Mouse (Mus musculus): Measurements from ENCODE around the gene Bglap. TPM values are rescaled to one million over a fixed set of nuclear protein-coding genes. Genes with fewer than 3 reads are reported as not detected.

Bglap gene
- polyA plus RNA-seq, 1 experiment, result not detected

GRCm38 (mm10) chr3:88339006-88339405 is 45.3 kb downstream of the Bglap start:
- TF ChIP-seq CTCF (IDR thresholded peaks at IDR 0.05; ENCODE audit: borderline replicate concordance, insufficient read depth, low read length) (no peak), POLR2A (IDR thresholded peaks at IDR 0.05; ENCODE audit: low read depth, low read length) (no peak)
- H3K27ac ChIP-seq (ENCODE audit: insufficient read depth, low read length), result no peak overlapping the region
- no peak overlapping the region for H3K4me3 ChIP-seq (ENCODE audit: insufficient read depth, low read length)
- H3K4me1 ChIP-seq (ENCODE audit: control insufficient read depth, insufficient read depth, low read length), result 0 out of 2 replicates have a peak, but pooled peaks cover 6% of the 10 kb centered on the region

GRCm38 (mm10) chr3:88338316-88338715 is 45.9 kb downstream of the Bglap start:
- TF ChIP-seq POLR2A (IDR thresholded peaks at IDR 0.05; ENCODE audit: low read depth, low read length) (no peak), CTCF (IDR thresholded peaks at IDR 0.05; ENCODE audit: borderline replicate concordance, insufficient read depth, low read length) (no peak)
- no peak overlapping the region for H3K4me3 ChIP-seq (ENCODE audit: insufficient read depth, low read length)
- H3K4me1 ChIP-seq (ENCODE audit: control insufficient read depth, insufficient read depth, low read length), result 0 out of 2 replicates have a peak, but pooled peaks cover 6% of the 10 kb centered on the region

DNA sequence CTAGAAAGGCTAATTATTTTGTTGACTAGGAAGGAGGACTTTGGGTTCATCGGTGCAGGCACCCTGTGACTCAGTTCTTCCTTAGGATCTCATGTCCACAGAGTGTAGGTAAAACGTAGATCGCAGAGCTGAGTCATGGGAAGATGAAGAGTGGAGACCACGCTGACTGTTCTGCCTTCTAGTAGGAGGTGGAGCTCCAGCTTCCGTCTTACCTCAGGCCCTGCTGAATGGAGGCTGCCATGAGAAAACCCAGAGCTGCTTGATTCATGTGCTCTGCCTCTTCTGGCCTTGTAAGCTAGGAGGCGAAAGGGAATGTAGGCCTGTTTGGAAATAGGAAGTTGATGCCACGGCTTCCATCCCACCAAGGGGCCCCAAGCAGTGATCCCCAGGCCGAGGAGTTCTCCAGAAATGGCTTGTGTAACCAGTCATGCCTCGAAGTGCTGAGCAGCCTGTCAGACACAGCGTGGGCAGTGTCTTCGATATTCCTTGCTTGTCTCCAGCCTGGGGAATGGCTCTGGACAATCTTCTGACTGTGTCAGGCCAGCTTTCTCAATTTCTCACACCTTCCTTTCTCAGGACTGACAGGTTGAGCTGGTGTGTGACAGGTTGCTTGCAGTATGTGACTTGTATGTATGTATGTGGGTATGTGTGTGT is 46.8 kb downstream of the Bglap start:
- 0 out of 2 replicates have a peak, but pooled peaks cover 6% of the 10 kb centered on the region for H3K4me1 ChIP-seq (ENCODE audit: control insufficient read depth, insufficient read depth, low read length)
- TF ChIP-seq CTCF (IDR thresholded peaks at IDR 0.05; ENCODE audit: borderline replicate concordance, insufficient read depth, low read length) (no peak), POLR2A (IDR thresholded peaks at IDR 0.05; ENCODE audit: low read depth, low read length) (no peak)
- H3K4me3 ChIP-seq (ENCODE audit: insufficient read depth, low read length), result peak overlapping the region; percentile 46
- H3K27ac ChIP-seq (ENCODE audit: insufficient read depth, low read length), result no peak overlapping the region

More at GRCm38 (mm10) chr3:88338316-88338715, 45.9 kb downstream of the Bglap start:
- no peak overlapping the region for H3K27ac ChIP-seq (ENCODE audit: insufficient read depth, low read length)

GRCm38 (mm10) chr3:88336058-88337013 is 47.9 kb downstream of the Bglap start, which contains the start of the genes Tmem79 and Smg5:
TSS of gene Tmem79 (minus strand) at chr3:88336148.
TSS of gene Smg5 (plus strand) at chr3:88336260.
- Histone ChIP-seq H3K27ac (ENCODE audit: insufficient read depth, low read length) (peak within 1 kb of the TSS; percentile 92), H3K4me1 (ENCODE audit: control insufficient read depth, insufficient read depth, low read length) (0 out of 2 replicates have a peak, but pooled peaks cover 6% of the 10 kb centered on the region), H3K4me3 (ENCODE audit: insufficient read depth, low read length) (peak within 1 kb of the TSS; percentile 95)
- TF ChIP-seq CTCF (IDR thresholded peaks at IDR 0.05; ENCODE audit: borderline replicate concordance, insufficient read depth, low read length) (no peak), POLR2A (IDR thresholded peaks at IDR 0.05; ENCODE audit: low read depth, low read length) (peak; percentile 94)

DNA sequence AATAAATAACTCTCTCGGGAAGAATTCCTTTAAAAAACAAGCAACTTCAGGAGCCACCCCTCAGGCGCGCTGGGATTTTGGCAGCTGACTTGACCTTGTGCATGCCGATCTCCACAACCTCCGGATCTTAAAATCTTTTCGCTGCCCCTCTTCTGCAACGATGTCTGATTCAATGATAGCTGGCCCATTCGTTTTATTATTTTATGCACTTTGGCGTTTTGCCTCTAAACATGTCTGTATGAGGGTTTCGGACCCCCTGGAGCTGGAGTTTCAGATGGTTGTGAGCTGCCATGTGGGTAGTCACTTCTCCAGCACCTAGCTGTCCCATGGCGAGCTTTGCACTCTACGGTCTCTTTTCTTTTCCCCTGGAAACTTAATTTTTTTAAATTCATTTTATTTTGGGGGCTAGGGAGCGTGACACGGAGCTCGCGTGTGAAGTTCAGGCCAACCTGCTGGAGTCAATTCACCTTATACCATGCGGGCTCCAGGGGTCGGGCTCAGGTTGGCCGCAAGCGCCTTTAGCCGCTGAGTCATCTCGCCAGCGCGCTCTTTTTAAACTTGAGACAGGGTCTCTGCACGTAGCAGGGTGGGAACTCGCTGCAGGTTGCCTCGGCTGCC is 48.7 kb downstream of the Bglap start:
- Histone ChIP-seq H3K27ac (ENCODE audit: insufficient read depth, low read length) (peak overlapping the region; percentile 92), H3K4me3 (ENCODE audit: insufficient read depth, low read length) (peak overlapping the region; percentile 95), H3K4me1 (ENCODE audit: control insufficient read depth, insufficient read depth, low read length) (0 out of 2 replicates have a peak, but pooled peaks cover 6% of the 10 kb centered on the region)
- TF ChIP-seq POLR2A (IDR thresholded peaks at IDR 0.05; ENCODE audit: low read depth, low read length) (no peak), CTCF (IDR thresholded peaks at IDR 0.05; ENCODE audit: borderline replicate concordance, insufficient read depth, low read length) (no peak)

- Histone ChIP-seq H3K27ac (ENCODE audit: insufficient read depth, low read length) (peak overlapping the region; percentile 92), H3K4me1 (ENCODE audit: control insufficient read depth, insufficient read depth, low read length) (0 out of 2 replicates have a peak, but pooled peaks cover 6% of the 10 kb centered on the region), H3K4me3 (ENCODE audit: insufficient read depth, low read length) (peak overlapping the region; percentile 95)
- TF ChIP-seq POLR2A (IDR thresholded peaks at IDR 0.05; ENCODE audit: low read depth, low read length) (no peak), CTCF (IDR thresholded peaks at IDR 0.05; ENCODE audit: borderline replicate concordance, insufficient read depth, low read length) (no peak)
Measured at GRCm38 (mm10) chr3:88334902-88335435, 49.3 kb downstream of the Bglap start.

GRCm38 (mm10) chr3:88334029-88334658 is 50.1 kb downstream of the Bglap start:
- H3K27ac ChIP-seq (ENCODE audit: insufficient read depth, low read length), result no peak overlapping the region
- no peak for TF ChIP-seq CTCF (IDR thresholded peaks at IDR 0.05; ENCODE audit: borderline replicate concordance, insufficient read depth, low read length)
- no peak for TF ChIP-seq POLR2A (IDR thresholded peaks at IDR 0.05; ENCODE audit: low read depth, low read length)
- H3K4me1 ChIP-seq (ENCODE audit: control insufficient read depth, insufficient read depth, low read length), result 0 out of 2 replicates have a peak, but pooled peaks cover 6% of the 10 kb centered on the region
- H3K4me3 ChIP-seq (ENCODE audit: insufficient read depth, low read length), result no peak overlapping the region

Other genes with a start within 250 kb of the Bglap start
- gene Mef2d, start 242.1 kb downstream of the Bglap start, polyA plus RNA-seq (2011; ENCODE audit: insufficient read length, low read depth, missing spikeins), result 49.1 and 57.0 TPM in 2 replicates
- not detected in 2 replicates for gene Rhbg, start 129.8 kb downstream of the Bglap start, polyA plus RNA-seq (2011; ENCODE audit: insufficient read length, low read depth, missing spikeins)
- not detected in 2 replicates for gene Gm38392, start 97.3 kb downstream of the Bglap start, polyA plus RNA-seq (2011; ENCODE audit: insufficient read length, low read depth, missing spikeins)
- 3.9 and 5.5 TPM in 2 replicates for gene Tsacc, start 87.5 kb downstream of the Bglap start, polyA plus RNA-seq (2011; ENCODE audit: insufficient read length, low read depth, missing spikeins)
- 223 and 264 TPM in 2 replicates for gene Cct3, start 87.3 kb downstream of the Bglap start, polyA plus RNA-seq (2011; ENCODE audit: insufficient read length, low read depth, missing spikeins)
- 172 and 220 TPM in 2 replicates for gene Glmp, start 59.4 kb downstream of the Bglap start, polyA plus RNA-seq (2011; ENCODE audit: insufficient read length, low read depth, missing spikeins)
- gene Tmem79, start 48.3 kb downstream of the Bglap start, polyA plus RNA-seq (2011; ENCODE audit: insufficient read length, low read depth, missing spikeins), result 1.3 and 1.4 TPM in 2 replicates
- 62.8 and 71.6 TPM in 2 replicates for gene Smg5, start 48.2 kb downstream of the Bglap start, polyA plus RNA-seq (2011; ENCODE audit: insufficient read length, low read depth, missing spikeins)
- gene Paqr6, start 19.9 kb downstream of the Bglap start, polyA plus RNA-seq (2011; ENCODE audit: insufficient read length, low read depth, missing spikeins), result 0.55 and 1.4 TPM in 2 replicates
- not detected in 2 replicates for gene Bglap3, start 11.7 kb downstream of the Bglap start, polyA plus RNA-seq (2011; ENCODE audit: insufficient read length, low read depth, missing spikeins)
- not detected in 2 replicates for gene Bglap2, start 5.8 kb downstream of the Bglap start, polyA plus RNA-seq (2011; ENCODE audit: insufficient read length, low read depth, missing spikeins)
- gene Pmf1, start 25.9 kb upstream of the Bglap start, polyA plus RNA-seq (2011; ENCODE audit: insufficient read length, low read depth, missing spikeins), result 24.4 and 29.9 TPM in 2 replicates
- gene Slc25a44, start 40.7 kb upstream of the Bglap start, polyA plus RNA-seq (2011; ENCODE audit: insufficient read length, low read depth, missing spikeins), result 15.9 and 20.1 TPM in 2 replicates
- gene Sema4a, start 76.7 kb upstream of the Bglap start, polyA plus RNA-seq (2011; ENCODE audit: insufficient read length, low read depth, missing spikeins), result 0.25 and 0.63 TPM in 2 replicates
- 401 and 426 TPM in 2 replicates for gene Lmna, start 125.5 kb upstream of the Bglap start, polyA plus RNA-seq (2011; ENCODE audit: insufficient read length, low read depth, missing spikeins)
- 25.7 and 33.6 TPM in 2 replicates for gene Mex3a, start 147.9 kb upstream of the Bglap start, polyA plus RNA-seq (2011; ENCODE audit: insufficient read length, low read depth, missing spikeins)
- gene Rab25, start 163.8 kb upstream of the Bglap start, polyA plus RNA-seq (2011; ENCODE audit: insufficient read length, low read depth, missing spikeins), result not detected in 2 replicates
- 74.4 and 81.1 TPM in 2 replicates for gene Lamtor2, start 168.6 kb upstream of the Bglap start, polyA plus RNA-seq (2011; ENCODE audit: insufficient read length, low read depth, missing spikeins)
- gene Ubqln4, start 169.3 kb upstream of the Bglap start, polyA plus RNA-seq (2011; ENCODE audit: insufficient read length, low read depth, missing spikeins), result 38.5 and 50.4 TPM in 2 replicates
- gene Ssr2, start 191.4 kb upstream of the Bglap start, polyA plus RNA-seq (2011; ENCODE audit: insufficient read length, low read depth, missing spikeins), result 218 and 298 TPM in 2 replicates
- gene Arhgef2, start 221.5 kb upstream of the Bglap start, polyA plus RNA-seq (2011; ENCODE audit: insufficient read length, low read depth, missing spikeins), result 174 and 210 TPM in 2 replicates

Measured in embryonic fibroblast, embryonic 13.5 days (primary cell).